Mouse (Mus musculus) brain, embryonic 14.5 days (tissue): ENCODE measurements at regions not wholly inside any gene's neighbourhood (a gene's known extent, or its start where the extent isn't known, plus 50 kb on each side); places are given as distances from the start of the nearest gene placed in this dataset.

Experiments used
- CTCF ChIP-seq: fragments of 200-500 bp; IDR thresholded peaks from 2 replicates; pipeline ENCODE4 v1.5.1; 2012; ENCODE audit warnings: inconsistent platforms, mild to moderate bottlenecking, moderate library complexity, borderline replicate concordance; ENCODE audit not compliant: insufficient read depth, insufficient read length; ENCODE audit errors: extremely low read depth
- POLR2A ChIP-seq: fragments of 200-500 bp; IDR thresholded peaks from 2 replicates; pipeline ENCODE4 v1.6.1; 2012; ENCODE audit warnings: mild to moderate bottlenecking, inconsistent platforms, borderline replicate concordance; ENCODE audit not compliant: poor library complexity, insufficient read depth, insufficient read length, severe bottlenecking; ENCODE audit errors: extremely low read depth

GRCm38 (mm10) chr9:91459921-91460320, 94.3 kb upstream of the Zic1 start:
- no peak for TF ChIP-seq POLR2A
- TF ChIP-seq CTCF: no peak
